Mouse (Mus musculus): ENCODE data around the gene Rufy1. TPM values are rescaled to one million over a fixed set of nuclear protein-coding genes. Genes with fewer than 3 reads are reported as not detected.
A peak's percentile ranks its signal among the peaks of the same experiment; 100 is the strongest.

Gene Rufy1
- total RNA-seq, 1 experiment from 2014 or later = 39.4 TPM

- ATAC-seq (replicated peaks; ENCODE audit: low read depth, poor library complexity, severe bottlenecking) = peak; percentile 84
Measured at GRCm38 (mm10) chr11:50358950-50359861, 71.7 kb downstream of the Rufy1 start.

- ATAC-seq (replicated peaks; ENCODE audit: low read depth, poor library complexity, severe bottlenecking) = peak; percentile 45; the same call in 1 of the 2 replicates
Measured at GRCm38 (mm10) chr11:50355395-50355794, 75.5 kb downstream of the Rufy1 start.

- ATAC-seq (replicated peaks; ENCODE audit: low read depth, poor library complexity, severe bottlenecking) = no peak
Measured at GRCm38 (mm10) chr11:50354851-50355250, 76.1 kb downstream of the Rufy1 start.

- ATAC-seq (replicated peaks; ENCODE audit: low read depth, poor library complexity, severe bottlenecking) = no peak
Measured at GRCm38 (mm10) chr11:50354162-50354561, 76.8 kb downstream of the Rufy1 start, which contains the start of gene Cby3. Gene Cby3, plus strand, starts transcription at chr11:50354462.

GRCm38 (mm10) chr11:50352177-50352576 lies 78.7 kb downstream of the Rufy1 start:
- ATAC-seq (replicated peaks; ENCODE audit: low read depth, poor library complexity, severe bottlenecking) = no peak

- ATAC-seq (replicated peaks; ENCODE audit: low read depth, poor library complexity, severe bottlenecking) = no peak
Measured at GRCm38 (mm10) chr11:50346256-50347032, 84.5 kb downstream of the Rufy1 start.

- ATAC-seq (replicated peaks; ENCODE audit: low read depth, poor library complexity, severe bottlenecking) = no peak
Measured at GRCm38 (mm10) chr11:50345486-50345885, 85.4 kb downstream of the Rufy1 start.

Other genes with a start within 250 kb of the Rufy1 start
- 246 and 349 TPM in 2 replicates for gene Sqstm1, start 220.3 kb downstream of the Rufy1 start, total RNA-seq (2017)
- gene Mgat4b, start 220.2 kb downstream of the Rufy1 start, total RNA-seq (2017) = 14.1 and 16.4 TPM in 2 replicates
- 3.6 and 5.0 TPM in 2 replicates for gene Ltc4s, start 192.5 kb downstream of the Rufy1 start, total RNA-seq (2017)
- gene Maml1, start 138.8 kb downstream of the Rufy1 start, total RNA-seq (2017) = 6.4 and 9.0 TPM in 2 replicates
- 1,004 and 1,241 TPM in 2 replicates for gene Canx, start 105.5 kb downstream of the Rufy1 start, total RNA-seq (2017)
- not detected in 2 replicates for gene Cby3, start 76.7 kb downstream of the Rufy1 start, total RNA-seq (2017)
- gene Hnrnph1, start 54.1 kb downstream of the Rufy1 start, total RNA-seq (2017) = 987 and 1,045 TPM in 2 replicates
- not detected in 2 replicates for gene Adamts2, start 171.0 kb upstream of the Rufy1 start, total RNA-seq (2017)

All from common myeloid progenitor, adult 5-6 weeks (primary cell).